Mouse (Mus musculus): Measurements from ENCODE around the gene Cactin. TPM values are rescaled to one million over a fixed set of nuclear protein-coding genes. Genes with fewer than 3 reads are reported as not detected.

Cactin gene
- polyA plus RNA-seq, 2 experiments: 25.3 to 50.0 TPM

DNA sequence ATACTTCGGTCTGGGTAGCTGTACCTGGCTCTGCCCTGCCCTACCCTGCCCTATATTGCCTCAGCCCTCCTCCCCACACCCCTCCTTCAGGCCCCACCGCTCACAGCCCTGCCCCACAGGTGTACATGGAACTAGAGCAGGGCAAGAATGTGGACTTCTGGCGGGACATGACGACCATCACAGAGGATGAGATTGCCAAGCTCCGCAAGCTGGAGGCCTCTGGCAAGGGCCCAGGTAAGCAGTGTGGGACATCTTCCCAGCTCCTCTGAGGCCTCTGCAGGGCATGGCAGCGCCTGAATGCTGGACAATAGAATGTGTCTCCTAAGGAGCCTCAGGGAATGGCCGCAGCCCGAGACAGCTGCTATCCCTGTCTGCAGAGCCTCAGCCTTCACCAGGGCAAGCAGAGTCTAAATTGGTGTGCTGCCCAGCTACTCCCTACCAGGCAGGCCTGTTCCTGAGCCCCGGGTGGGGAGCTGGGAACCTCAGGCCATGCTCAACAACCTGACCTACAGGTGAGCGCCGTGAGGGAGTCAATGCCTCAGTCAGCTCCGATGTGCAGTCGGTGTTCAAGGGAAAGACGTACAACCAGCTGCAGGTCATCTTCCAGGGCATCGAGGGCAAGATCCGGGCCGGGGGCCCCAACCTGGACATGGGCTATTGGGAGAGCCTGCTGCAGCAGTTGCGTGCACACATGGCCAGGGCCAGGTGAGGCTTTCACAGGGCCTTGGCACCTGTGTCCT, 3.1 kb downstream of the Cactin start:
- no peak overlapping the region for H3K9ac ChIP-seq (ENCODE audit: low read depth, low read length, severe bottlenecking)
- no peaks in the 10 kb centered on the region for H3K9me3 ChIP-seq (ENCODE audit: control insufficient read depth, low read length)
- no peak overlapping the region for H3K4me3 ChIP-seq (replicated peaks; ENCODE audit: low read length)
- no peak overlapping the region for H3K27ac ChIP-seq (replicated peaks; ENCODE audit: low read depth, low read length)
- no peak overlapping the region for H3K4me2 ChIP-seq (replicated peaks; ENCODE audit: low read depth, low read length, severe bottlenecking)
- no peaks in the 10 kb centered on the region for H3K27me3 ChIP-seq (ENCODE audit: control insufficient read depth, insufficient read depth, low read length)
- peaks cover 53% of the 10 kb centered on the region for H3K36me3 ChIP-seq (ENCODE audit: control insufficient read depth, insufficient read depth, low read length)
- WGBS: 94% methylated on average over 18 of the region's 18 CpGs
- peaks cover 19% of the 10 kb centered on the region for H3K4me1 ChIP-seq (ENCODE audit: control insufficient read depth, insufficient read depth, low read length)
- ATAC-seq (ENCODE audit: low FRiP score, low read depth) (no peak), DNase-seq (ENCODE audit: low spot score) (no peak)
- TF ChIP-seq POLR2A (IDR thresholded peaks at IDR 0.05; ENCODE audit: borderline replicate concordance, extremely low read depth, insufficient read depth, insufficient read length): no peak

- H3K9ac ChIP-seq (ENCODE audit: low read depth, low read length, severe bottlenecking): no peak overlapping the region
- H3K9me3 ChIP-seq (ENCODE audit: control insufficient read depth, low read length): no peaks in the 10 kb centered on the region
- peaks cover 22% of the 10 kb centered on the region for H3K4me1 ChIP-seq (ENCODE audit: control insufficient read depth, insufficient read depth, low read length)
- no peaks in the 10 kb centered on the region for H3K27me3 ChIP-seq (ENCODE audit: control insufficient read depth, insufficient read depth, low read length)
- H3K4me3 ChIP-seq (replicated peaks; ENCODE audit: low read length): no peak overlapping the region
- no peak overlapping the region for H3K27ac ChIP-seq (replicated peaks; ENCODE audit: low read depth, low read length)
- no peak for ATAC-seq (ENCODE audit: low FRiP score, low read depth)
- 96% methylated on average over 21 of the region's 21 CpGs for WGBS
- no peak for DNase-seq (ENCODE audit: low spot score)
- H3K4me2 ChIP-seq (replicated peaks; ENCODE audit: low read depth, low read length, severe bottlenecking): no peak overlapping the region
- no peak for TF ChIP-seq POLR2A (IDR thresholded peaks at IDR 0.05; ENCODE audit: borderline replicate concordance, extremely low read depth, insufficient read depth, insufficient read length)
- peaks cover 50% of the 10 kb centered on the region for H3K36me3 ChIP-seq (ENCODE audit: control insufficient read depth, insufficient read depth, low read length)
These were observed 4.3 kb downstream of the Cactin start for GRCm38 (mm10) chr10:81325176-81325575.

GRCm38 (mm10) chr10:81325781-81326180, 4.9 kb downstream of the Cactin start:
- H3K9ac ChIP-seq (ENCODE audit: low read depth, low read length, severe bottlenecking): no peak overlapping the region

DNA sequence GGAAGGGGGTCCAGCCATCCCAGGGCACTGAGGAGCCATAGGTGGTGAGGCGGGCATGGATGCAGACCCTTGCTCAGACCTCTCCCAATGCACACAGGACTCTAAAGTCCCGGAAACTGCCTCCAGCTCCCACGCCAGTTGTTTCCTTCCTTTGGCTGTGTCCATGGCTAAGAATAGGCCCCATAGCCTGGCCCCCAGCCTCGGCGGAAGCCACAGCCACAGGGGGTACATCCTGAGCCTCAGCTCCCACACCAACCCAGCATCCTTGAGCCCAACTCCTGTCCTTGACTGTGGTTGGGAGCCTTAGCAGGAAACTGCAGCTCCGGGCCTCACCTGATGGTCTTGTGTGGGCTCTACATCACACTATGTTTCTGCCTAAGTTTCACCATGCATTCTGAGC, 6.0 kb downstream of the Cactin start:
- Histone ChIP-seq H3K27me3 (ENCODE audit: control insufficient read depth, insufficient read depth, low read length) (no peaks in the 10 kb centered on the region), H3K9ac (ENCODE audit: low read depth, low read length, severe bottlenecking) (no peak overlapping the region), H3K4me2 (replicated peaks; ENCODE audit: low read depth, low read length, severe bottlenecking) (no peak overlapping the region), H3K27ac (replicated peaks; ENCODE audit: low read depth, low read length) (no peak overlapping the region), H3K4me3 (replicated peaks; ENCODE audit: low read length) (no peak overlapping the region), H3K9me3 (ENCODE audit: control insufficient read depth, low read length) (no peaks in the 10 kb centered on the region), H3K4me1 (ENCODE audit: control insufficient read depth, insufficient read depth, low read length) (peaks cover 25% of the 10 kb centered on the region), H3K36me3 (ENCODE audit: control insufficient read depth, insufficient read depth, low read length) (peaks cover 50% of the 10 kb centered on the region)
- TF ChIP-seq POLR2A (IDR thresholded peaks at IDR 0.05; ENCODE audit: borderline replicate concordance, extremely low read depth, insufficient read depth, insufficient read length): no peak
- ATAC-seq (ENCODE audit: low FRiP score, low read depth) (no peak), DNase-seq (ENCODE audit: low spot score) (no peak)
- WGBS: 76% methylated on average over 6 of the region's 6 CpGs

More at GRCm38 (mm10) chr10:81325781-81326180, 4.9 kb downstream of the Cactin start:
- no peak overlapping the region for H3K4me3 ChIP-seq (replicated peaks; ENCODE audit: low read length)
- TF ChIP-seq POLR2A (IDR thresholded peaks at IDR 0.05; ENCODE audit: borderline replicate concordance, extremely low read depth, insufficient read depth, insufficient read length): no peak
- DNase-seq (ENCODE audit: low spot score) (no peak), ATAC-seq (ENCODE audit: low FRiP score, low read depth) (no peak)
- 95% methylated on average over 18 of the region's 18 CpGs for WGBS
- H3K9me3 ChIP-seq (ENCODE audit: control insufficient read depth, low read length): no peaks in the 10 kb centered on the region
- no peak overlapping the region for H3K4me2 ChIP-seq (replicated peaks; ENCODE audit: low read depth, low read length, severe bottlenecking)
- H3K36me3 ChIP-seq (ENCODE audit: control insufficient read depth, insufficient read depth, low read length): peaks cover 50% of the 10 kb centered on the region
- no peak overlapping the region for H3K27ac ChIP-seq (replicated peaks; ENCODE audit: low read depth, low read length)
- H3K27me3 ChIP-seq (ENCODE audit: control insufficient read depth, insufficient read depth, low read length): no peaks in the 10 kb centered on the region
- H3K4me1 ChIP-seq (ENCODE audit: control insufficient read depth, insufficient read depth, low read length): peaks cover 28% of the 10 kb centered on the region

DNA sequence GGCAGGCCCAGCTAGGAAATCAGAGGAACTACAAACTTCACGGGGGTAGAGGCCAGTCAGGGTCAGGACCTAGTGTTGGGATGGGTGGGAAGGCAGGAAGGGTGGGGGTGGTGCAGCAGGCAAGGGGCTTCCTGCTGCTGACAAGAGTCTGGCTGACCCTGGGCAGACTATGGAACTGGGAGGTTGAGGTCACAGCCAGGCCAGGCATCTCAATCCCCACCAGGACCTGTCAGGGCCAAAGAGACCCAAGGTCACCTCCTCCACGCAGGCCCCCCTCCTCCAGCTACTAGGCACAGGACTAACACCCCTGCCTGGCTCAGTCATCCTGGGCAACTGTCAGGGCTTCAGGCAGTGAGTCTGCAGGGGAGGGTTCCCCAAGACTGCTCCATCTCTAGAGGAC, 7.1 kb downstream of the Cactin start:
- H3K9ac ChIP-seq (ENCODE audit: low read depth, low read length, severe bottlenecking): no peak overlapping the region
- no peak overlapping the region for H3K27ac ChIP-seq (replicated peaks; ENCODE audit: low read depth, low read length)
- no peak for TF ChIP-seq POLR2A (IDR thresholded peaks at IDR 0.05; ENCODE audit: borderline replicate concordance, extremely low read depth, insufficient read depth, insufficient read length)
- peaks cover 44% of the 10 kb centered on the region for H3K36me3 ChIP-seq (ENCODE audit: control insufficient read depth, insufficient read depth, low read length)
- WGBS: 27% methylated on average over 2 of the region's 2 CpGs
- ATAC-seq (ENCODE audit: low FRiP score, low read depth): no peak
- no peak overlapping the region for H3K4me3 ChIP-seq (replicated peaks; ENCODE audit: low read length)
- H3K4me2 ChIP-seq (replicated peaks; ENCODE audit: low read depth, low read length, severe bottlenecking): no peak overlapping the region
- no peaks in the 10 kb centered on the region for H3K9me3 ChIP-seq (ENCODE audit: control insufficient read depth, low read length)
- H3K27me3 ChIP-seq (ENCODE audit: control insufficient read depth, insufficient read depth, low read length): no peaks in the 10 kb centered on the region
- no peak for DNase-seq (ENCODE audit: low spot score)
- peaks cover 23% of the 10 kb centered on the region for H3K4me1 ChIP-seq (ENCODE audit: control insufficient read depth, insufficient read depth, low read length)

Data from limb, embryonic 14.5 days (tissue).